Mouse (Mus musculus) small intestine, adult 2 months (tissue): ENCODE measurements at regions not wholly inside any gene's neighbourhood (a gene's known extent, or its start where the extent isn't known, plus 50 kb on each side); places are given as distances from the start of the nearest gene placed in this dataset.

Experiments
- CTCF ChIP-seq: fragments of 200-500 bp; IDR thresholded peaks from 2 replicates; pipeline ENCODE4 v1.5.1; 2012; ENCODE audit warnings: low read depth, mild to moderate bottlenecking, control low read depth, inconsistent platforms, low read length, moderate library complexity, mixed read lengths; ENCODE audit not compliant: insufficient replicate concordance, insufficient read length; ENCODE audit errors: extremely low read depth
- POLR2A ChIP-seq: fragments of 200-500 bp; IDR thresholded peaks from 2 replicates; pipeline ENCODE4 v1.6.1; 2012; ENCODE audit warnings: low read depth, mild to moderate bottlenecking, control low read depth, inconsistent platforms, low read length, moderate library complexity

DNA sequence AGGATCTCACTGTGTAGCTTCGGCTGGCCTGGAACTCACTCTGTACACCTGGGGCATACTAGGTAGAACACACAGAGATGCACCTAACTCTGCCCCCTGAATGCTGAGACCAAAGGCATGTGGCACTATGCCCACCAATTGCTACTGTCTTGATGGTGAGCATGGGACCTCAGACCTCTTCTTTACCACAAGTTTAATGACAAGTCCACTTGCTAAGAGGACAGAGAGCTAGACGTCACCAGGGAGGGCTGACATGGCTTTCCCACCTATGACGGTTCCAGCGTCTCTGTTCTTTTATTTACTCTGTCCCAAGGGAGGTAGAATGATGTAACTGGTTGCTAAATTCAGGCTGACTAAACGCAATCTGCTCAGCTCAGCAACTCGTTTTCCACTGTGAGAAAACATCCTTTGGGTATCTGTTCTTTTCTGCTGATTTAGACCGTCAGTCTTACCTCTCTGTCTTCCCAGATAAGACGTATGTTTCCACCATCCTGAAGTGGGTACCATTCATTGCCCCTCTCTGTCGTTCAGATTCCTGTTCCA is 88.6 kb upstream of the Adra1d start:
- TF ChIP-seq CTCF (no peak), POLR2A (no peak)
